Mouse (Mus musculus) spleen, embryonic (tissue): ENCODE data around the gene Tbc1d19.

ENCODE experiments used
- CTCF ChIA-PET: fragments of 350-600 bp; sonication (Branson Sonifier 250); formaldehyde crosslinking; loops from one replicate; lab custom pipeline; 2022; lab: Charles Lee

The Tbc1d19 gene

GRCm38 (mm10) chr5:53948606-53949266 is 139.3 kb downstream of the Tbc1d19 start:
- CTCF ChIA-PET = no interaction called here

DNA sequence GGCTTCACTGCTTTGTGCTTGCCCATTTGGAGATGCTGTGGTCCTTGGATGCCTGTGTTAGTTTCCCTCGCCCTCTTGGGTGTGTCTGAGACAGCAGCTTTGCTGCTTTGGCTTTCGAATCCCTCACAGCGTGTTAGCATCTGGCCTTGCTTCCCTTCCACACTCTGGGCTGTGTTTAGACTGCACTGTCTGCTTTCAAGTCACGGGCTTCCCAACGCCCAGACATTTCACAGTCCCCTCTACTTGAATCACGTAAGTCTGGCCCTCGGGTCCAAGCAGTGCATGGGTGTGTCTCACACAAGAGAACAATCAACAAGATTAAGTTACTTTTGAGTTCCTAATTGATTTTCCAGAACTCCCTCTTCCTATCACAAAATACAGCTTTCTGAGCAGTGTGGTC is 140.8 kb downstream of the Tbc1d19 start:
- CTCF ChIA-PET = no interaction called here

- CTCF ChIA-PET = no interaction called here
Measured at GRCm38 (mm10) chr5:53953216-53953615, 143.8 kb downstream of the Tbc1d19 start.
